Mouse (Mus musculus) kidney, embryonic 16.5 days (tissue): ENCODE results near the gene Adcy1. TPM values are rescaled to one million over a fixed set of nuclear protein-coding genes. Genes with fewer than 3 reads are reported as not detected.
A peak's percentile ranks its signal among the peaks of the same experiment; 100 is the strongest.
"Not testable (repeated sequence)": the region's sequence is repeated elsewhere in the genome, so short reads cannot be mapped to it uniquely, and the experiment has no call there.

Experiments
- ATAC-seq: fragments of 200-750 bp; cut with Nextera tagmentation; 2 replicates; pipeline ENCODE4 v1.8.0; 2017; ENCODE audit warnings: moderate TSS enrichment; ENCODE audit not compliant: low FRiP score, low TSS enrichment
- H3K27ac ChIP-seq: fragments of 300-500 bp; sonication (generic); 2 replicates; pipeline ENCODE4 v1.5.1; 2014; ENCODE audit warnings: low read length
- H3K27me3 ChIP-seq: fragments of 300-500 bp; sonication (generic); 2 replicates; pipeline ENCODE4 v1.6.1; 2014; ENCODE audit warnings: low read length, control low read depth, mixed read lengths; ENCODE audit not compliant: insufficient read depth
- H3K36me3 ChIP-seq: fragments of 300-500 bp; sonication (generic); 2 replicates; pipeline ENCODE4 v1.6.1; 2014; ENCODE audit warnings: low read length, control low read depth, mixed read lengths; ENCODE audit not compliant: insufficient read depth
- H3K4me1 ChIP-seq: fragments of 300-500 bp; sonication (generic); 2 replicates; pipeline ENCODE4 v1.6.1; 2014; ENCODE audit warnings: low read length, control low read depth, mixed read lengths; ENCODE audit not compliant: insufficient read depth
- H3K4me2 ChIP-seq: fragments of 300-500 bp; sonication (generic); replicated peaks from 2 replicates; pipeline ENCODE4 v1.6.1; 2014; ENCODE audit warnings: low read depth, low read length
- H3K4me3 ChIP-seq: fragments of 300-500 bp; sonication (generic); 2 replicates; pipeline ENCODE4 v1.5.1; 2014; ENCODE audit warnings: mild to moderate bottlenecking, low read length
- H3K9ac ChIP-seq: fragments of 300-500 bp; sonication (generic); replicated peaks from 2 replicates; pipeline ENCODE4 v1.6.1; 2014; ENCODE audit warnings: low read length
- H3K9me3 ChIP-seq: fragments of 300-500 bp; sonication (generic); 2 replicates; pipeline ENCODE4 v1.6.1; 2016; ENCODE audit warnings: low read length, control low read depth
- WGBS: fragments of 180-500 bp; shearing (Covaris S2); extraction: QIAGEN DNeasy Blood & Tissue Kit; methylation state at CpG from one replicate; pipeline ENCODE4 v1.1.7; 2014; 5-methylcytosine and 5-hydroxymethylcytosine counted together
- polyA plus RNA-seq: library from polyadenylated mRNA; unstranded; fragments of >200 nt; fragmentation: Nextera tagmentation; extraction: Ambion mirVana; gene quantifications from 2 replicates; pipeline ENCODE4 v1.2.1, GENCODE M21; 2015

The Adcy1 gene
- polyA plus RNA-seq, 1 experiment from 2014 or later, result 1.6 TPM

GRCm38 (mm10) chr11:7214342-7214660 is 151.0 kb downstream of the Adcy1 start:
- peaks cover 18% of the 10 kb centered on the region for H3K4me1 ChIP-seq
- no peaks in the 10 kb centered on the region; the same call in 1 of the 2 replicates for H3K36me3 ChIP-seq
- peak overlapping the region; percentile 70; the same call in 1 of the 2 replicates for H3K9ac ChIP-seq
- WGBS, result 2% methylated on average over 12 of the region's 12 CpGs
- no peak overlapping the region for H3K27ac ChIP-seq
- H3K9me3 ChIP-seq, result no peaks in the 10 kb centered on the region
- no peak for ATAC-seq
- peak overlapping the region; percentile 94 for H3K4me2 ChIP-seq
- H3K4me3 ChIP-seq, result peak overlapping the region; percentile 68
- H3K27me3 ChIP-seq, result peaks cover 31% of the 10 kb centered on the region

DNA sequence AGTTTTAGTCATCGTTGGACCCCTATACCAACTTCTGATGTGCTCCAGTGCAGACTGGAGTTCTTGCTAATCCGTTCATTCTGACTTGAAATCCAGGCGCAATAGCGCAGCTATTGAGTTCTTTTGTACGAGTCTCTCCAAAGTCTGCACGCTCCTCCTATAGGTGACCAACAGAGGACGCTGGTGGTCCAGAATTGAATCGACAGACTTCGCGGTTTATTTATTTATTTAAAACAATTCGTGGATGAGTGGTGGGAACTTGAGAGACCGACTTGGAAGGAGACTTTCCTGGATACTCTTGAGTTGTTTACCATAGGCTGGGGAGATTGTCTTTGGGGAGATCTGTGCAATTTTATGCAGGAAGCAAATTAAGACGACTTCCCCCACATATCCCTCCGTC is 151.5 kb downstream of the Adcy1 start:
- H3K4me3 ChIP-seq, result peak overlapping the region; percentile 68
- no peaks in the 10 kb centered on the region for H3K36me3 ChIP-seq
- H3K9ac ChIP-seq, result no peak overlapping the region
- no peak overlapping the region for H3K27ac ChIP-seq
- H3K4me2 ChIP-seq, result peak overlapping the region; percentile 94
- no peaks in the 10 kb centered on the region for H3K9me3 ChIP-seq
- ATAC-seq, result no peak
- H3K27me3 ChIP-seq, result peaks cover 31% of the 10 kb centered on the region
- WGBS, result 6% methylated on average over 14 of the region's 14 CpGs
- peaks cover 18% of the 10 kb centered on the region for H3K4me1 ChIP-seq

GRCm38 (mm10) chr11:7215703-7216102 is 152.4 kb downstream of the Adcy1 start:
- H3K27ac ChIP-seq, result no peak overlapping the region
- no peaks in the 10 kb centered on the region for H3K9me3 ChIP-seq
- H3K9ac ChIP-seq, result no peak overlapping the region
- H3K36me3 ChIP-seq, result no peaks in the 10 kb centered on the region
- no peak overlapping the region for H3K4me2 ChIP-seq
- no peak overlapping the region for H3K4me3 ChIP-seq
- peaks cover 15% of the 10 kb centered on the region for H3K4me1 ChIP-seq
- ATAC-seq, result no peak
- WGBS, result 7% methylated on average over 8 of the region's 8 CpGs
- H3K27me3 ChIP-seq, result peaks cover 31% of the 10 kb centered on the region

DNA sequence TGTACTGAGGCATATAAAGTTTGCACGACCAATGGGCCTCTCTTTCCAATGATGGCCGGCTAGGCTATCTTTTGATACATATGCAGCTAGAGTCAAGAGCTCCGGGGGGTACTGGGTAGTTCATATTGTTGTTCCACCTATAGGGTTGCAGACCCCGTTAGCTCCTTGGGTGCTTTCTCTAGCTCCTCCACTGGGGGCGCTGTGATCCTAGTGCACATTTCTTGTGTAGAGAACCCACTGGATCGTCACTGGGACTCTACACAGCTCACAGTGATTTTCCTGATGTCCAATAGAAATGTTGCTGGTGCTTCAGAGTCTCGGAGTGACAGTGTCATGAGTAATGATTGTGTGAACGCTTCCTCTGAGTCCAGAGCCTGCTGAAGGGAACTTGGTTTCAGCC is 158.5 kb downstream of the Adcy1 start:
- H3K9ac ChIP-seq, ATAC-seq, H3K27me3 ChIP-seq, H3K4me2 ChIP-seq, H3K4me3 ChIP-seq, H3K36me3 ChIP-seq, H3K4me1 ChIP-seq, H3K9me3 ChIP-seq, H3K27ac ChIP-seq: not testable (repeated sequence)
- 78% methylated on average over 8 of the region's 8 CpGs for WGBS

DNA sequence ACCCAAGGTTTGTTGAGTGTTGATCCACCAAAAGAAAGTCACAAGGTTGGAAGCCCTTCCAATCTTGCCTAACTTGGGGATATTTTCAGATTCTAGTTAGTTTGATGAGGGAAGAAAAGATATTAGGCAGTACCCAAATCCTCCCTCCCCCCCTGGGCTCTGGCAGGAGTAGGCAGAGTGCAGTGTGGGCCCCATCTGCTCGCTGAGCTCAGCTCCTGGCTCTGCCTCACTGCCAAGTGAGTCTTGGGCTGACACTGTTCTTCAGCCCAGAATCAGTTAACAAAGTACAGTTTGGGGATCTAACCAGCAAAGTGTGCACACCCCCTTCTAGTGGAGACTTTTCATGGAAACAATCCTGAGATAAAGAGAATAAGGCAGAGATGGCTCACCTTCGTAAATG is 162.9 kb downstream of the Adcy1 start:
- H3K9me3 ChIP-seq, result no peaks in the 10 kb centered on the region
- no peak overlapping the region for H3K9ac ChIP-seq
- H3K4me2 ChIP-seq, result no peak overlapping the region
- H3K27me3 ChIP-seq, result no peaks in the 10 kb centered on the region
- no peak overlapping the region for H3K4me3 ChIP-seq
- WGBS, result 78% methylated on average over 2 of the region's 2 CpGs
- no peak for ATAC-seq
- H3K36me3 ChIP-seq, result no peaks in the 10 kb centered on the region
- H3K27ac ChIP-seq, result no peak overlapping the region
- H3K4me1 ChIP-seq, result no peaks in the 10 kb centered on the region

DNA sequence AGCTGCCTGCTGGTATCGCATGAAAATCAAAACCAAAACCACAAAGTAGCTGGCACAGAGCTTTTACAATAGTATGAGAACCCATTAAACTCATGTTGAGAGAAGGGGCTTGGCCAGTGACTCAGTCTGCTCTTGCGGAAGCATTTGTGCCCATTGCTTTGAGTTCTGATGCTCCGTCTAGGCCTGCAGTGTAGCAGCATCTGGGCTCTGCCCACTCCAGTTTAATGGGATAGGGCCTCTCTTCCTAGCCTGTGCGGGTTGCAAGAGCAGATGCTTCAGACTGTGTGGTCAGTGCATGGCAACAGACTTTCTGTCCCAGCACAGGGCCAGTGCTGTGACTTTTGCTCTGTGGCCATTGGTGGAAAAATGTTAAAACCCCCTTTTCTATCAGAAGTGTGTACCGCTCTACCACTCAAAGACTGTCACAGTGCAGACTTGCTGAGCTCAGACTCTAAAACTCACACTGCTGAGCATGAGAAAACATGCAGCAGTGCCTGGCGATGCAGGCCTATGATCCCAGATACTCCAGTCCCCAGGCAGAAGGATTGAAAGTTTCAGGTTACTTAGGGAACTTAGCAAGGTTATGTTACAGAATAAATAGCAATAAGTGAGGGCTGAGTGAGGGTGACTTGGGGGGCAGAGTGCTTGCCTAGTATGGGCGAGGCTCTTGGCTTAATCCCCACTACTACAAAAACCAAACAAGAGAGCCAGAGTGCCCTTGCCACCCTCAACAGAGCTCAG is 163.7 kb downstream of the Adcy1 start:
- no peak overlapping the region for H3K4me3 ChIP-seq
- ATAC-seq, result peak; percentile 77
- H3K27me3 ChIP-seq, result no peaks in the 10 kb centered on the region
- no peak overlapping the region for H3K27ac ChIP-seq
- no peaks in the 10 kb centered on the region for H3K36me3 ChIP-seq
- 70% methylated on average over 7 of the region's 7 CpGs for WGBS
- H3K9me3 ChIP-seq, result no peaks in the 10 kb centered on the region
- H3K9ac ChIP-seq, result no peak overlapping the region
- H3K4me1 ChIP-seq, result no peaks in the 10 kb centered on the region
- no peak overlapping the region for H3K4me2 ChIP-seq

GRCm38 (mm10) chr11:7228107-7228506 is 164.8 kb downstream of the Adcy1 start:
- H3K4me3 ChIP-seq, result no peak overlapping the region
- no peaks in the 10 kb centered on the region for H3K27me3 ChIP-seq
- no peak overlapping the region for H3K27ac ChIP-seq
- no peak overlapping the region for H3K4me2 ChIP-seq
- no peak for ATAC-seq
- no peak overlapping the region for H3K9ac ChIP-seq
- WGBS, result 84% methylated on average over 4 of the region's 4 CpGs
- H3K36me3 ChIP-seq, result no peaks in the 10 kb centered on the region
- H3K4me1 ChIP-seq, result no peaks in the 10 kb centered on the region
- no peaks in the 10 kb centered on the region for H3K9me3 ChIP-seq

Other genes with a start within 250 kb of the Adcy1 start
- not detected in 2 replicates for gene Gm11983, start 225.8 kb upstream of the Adcy1 start, polyA plus RNA-seq
- gene Gm11985, start 125.1 kb downstream of the Adcy1 start, polyA plus RNA-seq, result 0.16 TPM in 1 of 2 replicates, not detected in the other
- 7.1 and 9.3 TPM in 2 replicates for gene Igfbp1, start 134.3 kb downstream of the Adcy1 start, polyA plus RNA-seq
- gene Igfbp3, start 150.4 kb downstream of the Adcy1 start, polyA plus RNA-seq, result 85.9 and 97.3 TPM in 2 replicates